Mouse (Mus musculus) E14TG2a.4 (cell line): ENCODE measurements at regions not wholly inside any gene's neighbourhood (a gene's known extent, or its start where the extent isn't known, plus 50 kb on each side); places are given as distances from the start of the nearest gene placed in this dataset.

ENCODE experiments used
- H3K27me3 ChIP-seq: 2 replicates; pipeline ENCODE4 v1.6.1; 2014; ENCODE audit warnings: low read length, control low read depth; ENCODE audit not compliant: insufficient read depth
- H3K36me3 ChIP-seq: 2 replicates; pipeline ENCODE4 v1.6.1; 2014; ENCODE audit warnings: low read length, control low read depth; ENCODE audit not compliant: insufficient read depth
- H3K4me1 ChIP-seq: replicated peaks from 2 replicates; pipeline ENCODE4 v1.6.1; 2014; ENCODE audit warnings: low read depth, low read length, control low read depth
- H3K4me3 ChIP-seq: replicated peaks from 2 replicates; pipeline ENCODE4 v1.5.1; 2014; ENCODE audit warnings: mild to moderate bottlenecking, low read length
- H3K9me3 ChIP-seq: 2 replicates; pipeline ENCODE4 v1.6.1; 2014; ENCODE audit warnings: low read length, control low read depth
- CTCF ChIP-seq: conservative IDR thresholded peaks from 2 replicates; pipeline ENCODE4 v1.5.1; 2014; ENCODE audit warnings: low read length
- NANOG ChIP-seq: IDR thresholded peaks from 2 replicates; pipeline ENCODE4 v1.6.1; 2014; ENCODE audit warnings: borderline replicate concordance, low read length, mixed read lengths
- POU5F1 ChIP-seq: IDR thresholded peaks from 2 replicates; pipeline ENCODE4 v1.6.1; 2014; ENCODE audit warnings: low read length, borderline replicate concordance

- Histone ChIP-seq H3K4me1 (no peaks in the 10 kb centered on the region), H3K4me3 (no peak overlapping the region), H3K36me3 (no peaks in the 10 kb centered on the region), H3K9me3 (no peaks in the 10 kb centered on the region), H3K27me3 (no peaks in the 10 kb centered on the region)
- TF ChIP-seq POU5F1 (no peak), NANOG (no peak), CTCF (no peak)
Observed at GRCm38 (mm10) chr9:41451738-41452137, 290.2 kb upstream of the Ubash3b start.

- Histone ChIP-seq H3K27me3 (peaks cover 2% of the 10 kb centered on the region; the same call in 1 of the 2 replicates), H3K9me3 (no peaks in the 10 kb centered on the region), H3K4me3 (no peak overlapping the region), H3K4me1 (no peaks in the 10 kb centered on the region), H3K36me3 (no peaks in the 10 kb centered on the region)
- no peak for TF ChIP-seq CTCF
- TF ChIP-seq POU5F1: no peak
- no peak for TF ChIP-seq NANOG
Observed at GRCm38 (mm10) chr9:41449233-41449632, 287.7 kb upstream of the Ubash3b start.

- no peaks in the 10 kb centered on the region for H3K9me3 ChIP-seq
- peaks cover 2% of the 10 kb centered on the region; the same call in 1 of the 2 replicates for H3K27me3 ChIP-seq
- H3K36me3 ChIP-seq: no peaks in the 10 kb centered on the region
- no peak overlapping the region for H3K4me3 ChIP-seq
- TF ChIP-seq NANOG: no peak
- no peak for TF ChIP-seq POU5F1
- no peak for TF ChIP-seq CTCF
- H3K4me1 ChIP-seq: no peaks in the 10 kb centered on the region
Observed at GRCm38 (mm10) chr9:41447902-41448301, 286.4 kb upstream of the Ubash3b start.

GRCm38 (mm10) chr9:41447211-41447875 is 285.8 kb upstream of the Ubash3b start:
- TF ChIP-seq CTCF (no peak), NANOG (no peak), POU5F1 (no peak)
- Histone ChIP-seq H3K4me1 (no peaks in the 10 kb centered on the region), H3K27me3 (peaks cover 2% of the 10 kb centered on the region; the same call in 1 of the 2 replicates), H3K4me3 (no peak overlapping the region), H3K9me3 (peaks cover 3% of the 10 kb centered on the region; the same call in 1 of the 2 replicates), H3K36me3 (no peaks in the 10 kb centered on the region)

GRCm38 (mm10) chr9:41446431-41447203 is 285.1 kb upstream of the Ubash3b start:
- Histone ChIP-seq H3K4me3 (no peak overlapping the region), H3K27me3 (peaks cover 2% of the 10 kb centered on the region; the same call in 1 of the 2 replicates), H3K36me3 (no peaks in the 10 kb centered on the region), H3K9me3 (peaks cover 3% of the 10 kb centered on the region; the same call in 1 of the 2 replicates), H3K4me1 (no peaks in the 10 kb centered on the region)
- no peak for TF ChIP-seq CTCF
- no peak for TF ChIP-seq NANOG
- no peak for TF ChIP-seq POU5F1

- H3K36me3 ChIP-seq: no peaks in the 10 kb centered on the region
- H3K4me3 ChIP-seq: no peak overlapping the region
- TF ChIP-seq POU5F1: no peak
- TF ChIP-seq NANOG: no peak
- no peak for TF ChIP-seq CTCF
- H3K27me3 ChIP-seq: peaks cover 2% of the 10 kb centered on the region; the same call in 1 of the 2 replicates
- peaks cover 3% of the 10 kb centered on the region; the same call in 1 of the 2 replicates for H3K9me3 ChIP-seq
- no peaks in the 10 kb centered on the region for H3K4me1 ChIP-seq
Observed at GRCm38 (mm10) chr9:41442418-41442817, 280.9 kb upstream of the Ubash3b start.

- Histone ChIP-seq H3K9me3 (peaks cover 3% of the 10 kb centered on the region; the same call in 1 of the 2 replicates), H3K4me1 (no peaks in the 10 kb centered on the region), H3K4me3 (no peak overlapping the region), H3K27me3 (no peaks in the 10 kb centered on the region), H3K36me3 (no peaks in the 10 kb centered on the region)
- TF ChIP-seq CTCF (no peak), POU5F1 (no peak), NANOG (no peak)
Observed at GRCm38 (mm10) chr9:41439979-41440378, 278.5 kb upstream of the Ubash3b start.

- no peaks in the 10 kb centered on the region for H3K36me3 ChIP-seq
- peaks cover 3% of the 10 kb centered on the region; the same call in 1 of the 2 replicates for H3K9me3 ChIP-seq
- H3K27me3 ChIP-seq: no peaks in the 10 kb centered on the region
- H3K4me3 ChIP-seq: no peak overlapping the region
- TF ChIP-seq NANOG (no peak), POU5F1 (no peak), CTCF (no peak)
- H3K4me1 ChIP-seq: no peaks in the 10 kb centered on the region
Observed at GRCm38 (mm10) chr9:41438141-41438540, 276.6 kb upstream of the Ubash3b start.
